Mouse (Mus musculus) forebrain, embryonic 10.5 days (tissue): ENCODE measurements around the gene Grm6. TPM values are rescaled to one million over a fixed set of nuclear protein-coding genes. Genes with fewer than 3 reads are reported as not detected.
A peak's percentile ranks its signal among the peaks of the same experiment; 100 is the strongest.

Experiments used
- DNase-seq: peaks from one replicate; pipeline ENCODE4 v3.0.0-alpha.2; 2017; ENCODE audit warnings: low spot score; ENCODE audit errors: extremely low spot score
- H3K27ac ChIP-seq: fragments of 300-500 bp; sonication (generic); 2 replicates; pipeline ENCODE4 v1.5.1; 2016; ENCODE audit warnings: mild to moderate bottlenecking
- H3K27me3 ChIP-seq: fragments of 300-500 bp; sonication (generic); 2 replicates; pipeline ENCODE4 v1.6.1; 2016; ENCODE audit warnings: mild to moderate bottlenecking; ENCODE audit not compliant: poor library complexity, severe bottlenecking
- H3K36me3 ChIP-seq: fragments of 300-500 bp; sonication (generic); replicated peaks from 2 replicates; pipeline ENCODE4 v1.6.1; 2016; ENCODE audit warnings: mild to moderate bottlenecking, moderate library complexity
- H3K4me1 ChIP-seq: fragments of 300-500 bp; sonication (generic); 2 replicates; pipeline ENCODE4 v1.6.1; 2016
- H3K4me3 ChIP-seq: fragments of 300-500 bp; sonication (generic); 2 replicates; pipeline ENCODE4 v1.5.1; 2016; ENCODE audit warnings: mild to moderate bottlenecking, moderate library complexity
- H3K9me3 ChIP-seq: fragments of 300-500 bp; sonication (generic); 2 replicates; pipeline ENCODE4 v1.6.1; 2016; ENCODE audit warnings: mild to moderate bottlenecking, moderate library complexity
- WGBS: fragments of 180-500 bp; shearing (Covaris S2); methylation state at CpG from one replicate; pipeline ENCODE4 v1.1.7; 2016; 5-methylcytosine and 5-hydroxymethylcytosine counted together
- polyA plus RNA-seq: library from polyadenylated mRNA; unstranded; fragments of >200 nt; fragmentation: Nextera tagmentation; extraction: Ambion mirVana; gene quantifications from 2 replicates; pipeline ENCODE4 v1.2.1, GENCODE M21; 2016

Gene Grm6
- not detected in 2 replicates for polyA plus RNA-seq

- WGBS, result 2% methylated on average over 11 of the region's 11 CpGs
- no peak for DNase-seq
- no peaks in the 10 kb centered on the region for H3K36me3 ChIP-seq
- H3K4me3 ChIP-seq, result peak within 1 kb of the TSS; percentile 57
- H3K27ac ChIP-seq, result no peak within 1 kb of the TSS
- H3K27me3 ChIP-seq, result peaks cover 71% of the 10 kb centered on the region
- no peaks in the 10 kb centered on the region; the same call in 1 of the 2 replicates for H3K9me3 ChIP-seq
- H3K4me1 ChIP-seq, result peaks cover 29% of the 10 kb centered on the region
Observed at GRCm38 (mm10) chr11:50850177-50850735, at the start of gene Grm6. Gene Grm6 (plus strand): TSS chr11:50850685.

DNA sequence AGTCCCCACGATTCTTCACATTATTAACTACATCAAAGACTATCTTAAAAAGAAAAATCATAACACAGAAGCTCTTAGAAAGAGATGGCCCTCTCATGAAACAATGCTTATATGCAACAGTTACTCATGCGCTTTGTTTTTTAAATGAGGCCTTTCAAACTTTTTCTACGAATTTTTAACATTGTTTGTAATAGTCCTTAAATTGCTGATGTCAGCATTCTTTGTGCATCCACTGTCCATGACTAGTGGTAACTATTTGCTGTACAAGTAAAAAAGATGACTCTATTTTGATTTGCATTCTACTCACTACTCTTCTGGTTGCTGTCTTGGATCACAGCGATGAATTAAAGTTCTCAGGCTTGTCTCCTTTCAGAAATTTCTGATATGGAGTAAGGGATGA, 36.3 kb upstream of the Grm6 start:
- H3K4me3 ChIP-seq, result no peak overlapping the region
- peaks cover 99% of the 10 kb centered on the region for H3K36me3 ChIP-seq
- H3K4me1 ChIP-seq, result no peaks in the 10 kb centered on the region
- 96% methylated on average over 4 of the region's 4 CpGs for WGBS
- H3K27ac ChIP-seq, result no peak overlapping the region
- DNase-seq, result no peak
- peaks cover 84% of the 10 kb centered on the region for H3K9me3 ChIP-seq
- H3K27me3 ChIP-seq, result no peaks in the 10 kb centered on the region

GRCm38 (mm10) chr11:50826214-50826613, 24.3 kb upstream of the Grm6 start:
- no peak overlapping the region for H3K27ac ChIP-seq
- peaks cover 15% of the 10 kb centered on the region for H3K4me1 ChIP-seq
- no peaks in the 10 kb centered on the region for H3K27me3 ChIP-seq
- H3K36me3 ChIP-seq, result peaks cover 49% of the 10 kb centered on the region
- H3K4me3 ChIP-seq, result peak overlapping the region; percentile 82
- DNase-seq, result no peak
- 78% methylated on average over 2 of the region's 2 CpGs for WGBS
- H3K9me3 ChIP-seq, result no peaks in the 10 kb centered on the region

DNA sequence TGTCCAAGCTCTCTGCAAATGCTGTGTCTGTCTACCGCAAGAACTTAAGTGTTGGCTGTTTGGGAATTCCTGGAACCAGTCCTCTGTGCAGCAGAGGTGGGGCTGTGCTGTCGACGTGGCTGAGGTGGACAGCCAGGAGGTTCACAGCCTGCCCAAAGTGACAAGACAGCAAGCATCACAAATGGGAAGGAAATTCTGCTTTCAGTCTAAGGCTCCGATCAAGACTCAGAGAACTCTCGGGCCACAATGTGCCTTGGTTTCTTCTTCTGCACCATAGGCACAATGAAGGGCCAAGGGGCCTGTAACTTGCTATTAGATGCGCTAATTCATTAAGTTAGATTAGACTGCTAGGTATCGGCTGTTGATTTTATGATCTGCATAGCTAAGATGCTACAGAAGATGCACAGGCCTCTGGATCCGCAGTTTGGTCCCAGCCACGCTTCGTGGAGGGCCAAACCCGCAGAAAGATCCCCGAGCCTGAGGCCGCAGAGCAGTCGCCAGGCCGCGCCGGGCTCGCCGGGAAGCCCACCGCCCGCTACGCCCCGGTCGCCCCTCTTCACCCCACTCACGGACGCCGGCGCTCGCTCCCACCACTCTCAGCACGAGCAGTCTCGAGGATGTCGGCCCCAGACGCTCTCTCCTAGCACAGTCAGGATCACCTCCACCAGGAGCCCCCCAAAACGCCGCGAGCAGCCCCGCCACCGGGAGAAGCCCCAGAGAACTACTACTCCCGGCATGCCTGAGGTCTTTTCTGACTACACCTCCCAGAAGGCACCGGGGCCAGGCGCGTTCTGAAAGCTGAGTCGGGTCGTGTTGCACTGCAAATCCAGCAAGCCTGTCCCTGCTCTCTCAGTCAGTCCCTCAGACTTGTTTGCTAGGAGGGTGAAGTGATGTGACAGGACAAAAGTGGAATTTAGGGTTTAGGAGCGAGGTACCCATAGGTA, 23.2 kb upstream of the Grm6 start, which contains the start of gene Zfp354c:
Zfp354c (minus strand) TSS at position 715 of the 944 bp plus-strand sequence.
- H3K4me1 ChIP-seq, result peaks cover 15% of the 10 kb centered on the region
- DNase-seq, result peak; percentile 88
- H3K36me3 ChIP-seq, result peaks cover 40% of the 10 kb centered on the region
- 2% methylated on average over 45 of the region's 45 CpGs for WGBS
- H3K4me3 ChIP-seq, result peak within 1 kb of the TSS; percentile 82
- H3K9me3 ChIP-seq, result peaks cover under 1% of the 10 kb centered on the region; the same call in 1 of the 2 replicates
- peak within 1 kb of the TSS; percentile 95 for H3K27ac ChIP-seq
- H3K27me3 ChIP-seq, result no peaks in the 10 kb centered on the region

DNA sequence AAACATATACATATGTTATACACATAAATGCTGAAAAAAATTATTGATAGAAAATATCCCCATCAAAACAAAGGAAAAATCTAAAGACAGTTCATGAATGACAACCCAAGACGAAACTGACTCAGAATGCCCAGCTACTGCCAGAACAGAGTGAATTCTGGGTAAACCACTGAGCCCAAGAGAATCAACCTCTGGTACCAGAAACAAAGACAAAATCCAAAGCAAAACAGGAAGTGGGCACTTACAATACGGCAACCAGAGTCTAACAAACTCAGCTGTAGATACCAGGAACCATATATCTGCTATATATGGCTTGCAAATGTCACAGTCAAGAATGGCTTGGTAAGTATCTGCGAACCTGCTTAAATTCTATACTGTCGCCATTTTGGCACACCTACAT, 14.8 kb upstream of the Grm6 start:
- peaks cover 22% of the 10 kb centered on the region for H3K36me3 ChIP-seq
- H3K27ac ChIP-seq, result no peak overlapping the region
- peaks cover 15% of the 10 kb centered on the region for H3K9me3 ChIP-seq
- no peaks in the 10 kb centered on the region for H3K27me3 ChIP-seq
- H3K4me3 ChIP-seq, result no peak overlapping the region
- peaks cover 10% of the 10 kb centered on the region for H3K4me1 ChIP-seq
- DNase-seq, result no peak
- 90% methylated on average over 4 of the region's 4 CpGs for WGBS

GRCm38 (mm10) chr11:50841023-50841735, 9.3 kb upstream of the Grm6 start, which contains the start of gene Zfp879:
Gene Zfp879 (minus strand): TSS chr11:50841552.
- Histone ChIP-seq H3K36me3 (no peaks in the 10 kb centered on the region), H3K27me3 (no peaks in the 10 kb centered on the region), H3K9me3 (no peaks in the 10 kb centered on the region), H3K4me1 (peaks cover 19% of the 10 kb centered on the region), H3K27ac (peak within 1 kb of the TSS; percentile 89), H3K4me3 (peak within 1 kb of the TSS; percentile 56)
- DNase-seq, result peak; percentile 92
- WGBS, result 27% methylated on average over 22 of the region's 22 CpGs

- Histone ChIP-seq H3K36me3 (no peaks in the 10 kb centered on the region), H3K4me3 (no peak overlapping the region), H3K27me3 (peaks cover 40% of the 10 kb centered on the region), H3K4me1 (peaks cover 22% of the 10 kb centered on the region), H3K27ac (no peak overlapping the region), H3K9me3 (no peaks in the 10 kb centered on the region; the same call in 1 of the 2 replicates)
- no peak for DNase-seq
- 88% methylated on average over 3 of the region's 3 CpGs for WGBS
Observed at GRCm38 (mm10) chr11:50845951-50846350, 4.5 kb upstream of the Grm6 start.

GRCm38 (mm10) chr11:50847047-50847446, 3.4 kb upstream of the Grm6 start:
- H3K27me3 ChIP-seq, result peaks cover 51% of the 10 kb centered on the region
- WGBS, result 72% methylated on average over 5 of the region's 5 CpGs

GRCm38 (mm10) chr11:50848520-50849137, 1.9 kb upstream of the Grm6 start:
- H3K27ac ChIP-seq, result no peak overlapping the region
- DNase-seq, result no peak
- no peaks in the 10 kb centered on the region; the same call in 1 of the 2 replicates for H3K9me3 ChIP-seq
- H3K36me3 ChIP-seq, result no peaks in the 10 kb centered on the region
- H3K27me3 ChIP-seq, result peaks cover 66% of the 10 kb centered on the region
- H3K4me3 ChIP-seq, result no peak overlapping the region
- WGBS, result 55% methylated on average over 3 of the region's 3 CpGs
- H3K4me1 ChIP-seq, result peaks cover 29% of the 10 kb centered on the region

More at GRCm38 (mm10) chr11:50847047-50847446, 3.4 kb upstream of the Grm6 start:
- Histone ChIP-seq H3K36me3 (no peaks in the 10 kb centered on the region), H3K4me1 (peaks cover 25% of the 10 kb centered on the region), H3K9me3 (no peaks in the 10 kb centered on the region; the same call in 1 of the 2 replicates), H3K27ac (no peak overlapping the region), H3K4me3 (no peak overlapping the region)
- no peak for DNase-seq

DNA sequence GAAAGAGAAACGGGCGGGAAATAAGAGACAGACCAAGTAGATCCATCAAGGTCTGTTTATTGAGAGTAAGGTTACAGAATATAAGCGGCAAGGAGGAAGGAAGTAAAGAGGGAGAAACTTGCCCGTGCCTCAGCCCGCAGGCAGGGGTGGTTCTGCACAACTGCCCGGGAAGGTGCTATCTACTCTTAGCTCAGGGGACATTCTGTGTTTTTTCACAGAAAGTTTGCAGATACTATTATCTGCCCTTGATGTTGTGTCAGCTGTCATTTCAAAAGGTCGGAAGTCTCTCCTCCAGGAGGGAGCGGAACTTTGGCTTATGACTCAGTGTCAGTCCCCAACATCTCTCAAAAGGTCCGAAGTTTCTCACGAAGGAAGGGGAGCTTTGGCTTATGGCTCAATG, 1.2 kb upstream of the Grm6 start:
- Histone ChIP-seq H3K4me1 (peaks cover 29% of the 10 kb centered on the region), H3K27ac (no peak overlapping the region), H3K4me3 (no peak overlapping the region), H3K27me3 (peaks cover 71% of the 10 kb centered on the region), H3K9me3 (no peaks in the 10 kb centered on the region; the same call in 1 of the 2 replicates), H3K36me3 (no peaks in the 10 kb centered on the region)
- 7% methylated on average over 10 of the region's 10 CpGs for WGBS
- DNase-seq, result no peak

DNA sequence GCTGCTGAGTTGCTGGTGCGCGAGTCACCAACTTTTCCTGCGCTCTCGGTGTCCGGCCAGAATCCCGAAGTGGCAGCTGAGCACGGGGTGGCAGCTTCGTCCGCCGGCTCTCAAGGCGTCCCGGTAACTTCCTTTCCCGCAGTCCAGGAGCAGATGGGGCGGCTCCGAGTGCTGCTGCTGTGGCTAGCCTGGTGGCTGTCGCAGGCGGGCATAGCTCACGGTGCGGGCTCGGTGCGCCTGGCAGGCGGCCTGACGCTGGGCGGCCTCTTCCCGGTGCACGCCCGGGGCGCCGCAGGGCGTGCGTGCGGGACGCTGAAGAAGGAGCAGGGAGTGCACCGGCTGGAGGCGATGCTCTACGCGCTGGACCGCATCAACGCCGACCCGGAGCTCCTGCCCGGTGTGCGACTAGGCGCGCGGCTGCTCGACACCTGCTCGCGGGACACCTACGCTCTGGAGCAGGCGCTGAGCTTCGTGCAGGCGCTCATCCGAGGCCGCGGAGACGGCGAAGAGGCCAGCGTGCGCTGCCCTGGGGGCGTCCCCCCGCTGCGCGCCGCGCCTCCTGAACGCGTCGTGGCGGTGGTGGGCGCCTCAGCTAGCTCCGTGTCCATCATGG, 610 bp downstream of the Grm6 start:
- Histone ChIP-seq H3K27me3 (peaks cover 71% of the 10 kb centered on the region), H3K36me3 (no peaks in the 10 kb centered on the region), H3K4me3 (peak overlapping the region; percentile 57), H3K27ac (no peak overlapping the region), H3K9me3 (no peaks in the 10 kb centered on the region; the same call in 1 of the 2 replicates), H3K4me1 (peaks cover 29% of the 10 kb centered on the region)
- under 1% methylated on average over 72 of the region's 72 CpGs for WGBS
- DNase-seq, result peak; percentile 20

DNA sequence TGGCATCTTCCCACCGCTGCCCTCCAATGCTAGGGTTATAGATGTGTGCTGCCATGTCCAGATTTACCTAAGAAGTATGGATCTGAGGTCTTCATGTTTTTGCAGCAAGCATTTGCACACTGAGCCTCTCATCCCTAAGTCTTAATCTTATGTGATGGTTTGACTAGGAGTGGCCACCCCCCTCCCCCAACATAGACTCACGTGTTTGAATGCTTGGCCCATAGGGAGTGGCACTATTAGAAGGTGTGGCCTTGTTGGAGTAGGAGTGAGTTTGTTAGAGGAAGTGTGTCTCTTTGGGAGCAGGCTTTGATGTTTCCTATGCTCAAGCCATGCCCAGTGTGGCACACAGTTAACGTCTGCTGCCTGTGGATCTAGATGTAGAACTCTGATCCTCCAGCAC, 28.2 kb downstream of the Grm6 start:
- 91% methylated on average over 3 of the region's 3 CpGs for WGBS
- Histone ChIP-seq H3K27me3 (no peaks in the 10 kb centered on the region), H3K36me3 (peaks cover 99% of the 10 kb centered on the region), H3K4me3 (no peak overlapping the region), H3K27ac (no peak overlapping the region), H3K4me1 (no peaks in the 10 kb centered on the region), H3K9me3 (peaks cover 40% of the 10 kb centered on the region)
- no peak for DNase-seq
